ENCODE assay signal across 27 mouse cellular contexts in the genomic region with DNA sequence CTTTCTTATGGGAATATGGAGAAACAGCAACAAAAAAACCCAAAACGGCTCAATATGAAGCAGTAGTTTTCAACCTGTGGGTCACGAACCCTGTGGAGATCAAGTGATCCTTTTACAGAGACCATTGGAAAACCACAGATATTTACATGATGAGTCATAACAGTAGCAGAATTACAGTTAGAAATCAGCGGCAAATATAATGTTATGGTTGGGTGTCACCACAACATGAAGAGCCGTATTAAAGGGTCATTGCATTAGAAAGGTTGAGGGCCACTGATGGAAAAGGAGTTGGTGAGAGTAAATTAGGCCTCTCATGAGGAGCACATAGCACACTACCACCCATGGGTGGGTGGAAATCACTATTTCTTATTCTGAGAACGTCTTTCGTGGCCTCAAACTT.
DNase-seq lines count a peak whose midpoint lies in the region; ATAC-seq lines count a peak whose summit lies in the region.
"Had no signal": no experiment of that assay in that cellular context is flagged by ENCODE, and none has a peak within 500 bp of the region (broad histone marks: within the 10 kb centered on the region; RNA-seq: fewer than 3 reads in every experiment).

No protein-coding gene starts in this region.

- H3K4me1 ChIP-seq in midbrain, embryonic 11.5 days (ENCODE audit: control insufficient read depth, insufficient read depth, low read length) = peaks cover 14% of the 10 kb centered on the region
- peaks cover 20% of the 10 kb centered on the region for H3K4me1 ChIP-seq in midbrain, embryonic 10.5 days
- peaks cover 28% of the 10 kb centered on the region for H3K4me1 ChIP-seq in midbrain, embryonic 14.5 days (ENCODE audit: control insufficient read depth, insufficient read depth, low read length)
- H3K4me1 ChIP-seq: kidney, embryonic 15.5 days; stomach, embryonic 15.5 days had no signal

- H3K9ac ChIP-seq in midbrain, embryonic 11.5 days (ENCODE audit: low read length) = no peak overlapping the region
- no peak overlapping the region for H3K9ac ChIP-seq in midbrain, embryonic 14.5 days (replicated peaks; ENCODE audit: low read length)
- H3K9ac ChIP-seq: heart, embryonic 12.5 days; kidney, embryonic 15.5 days; liver, embryonic 14.5 days; stomach, embryonic 15.5 days had no signal

- 94% methylated on average over 6 of the region's 6 CpGs for WGBS in midbrain, embryonic 11.5 days
- 96% methylated on average over 6 of the region's 6 CpGs for WGBS in midbrain, embryonic 10.5 days
- WGBS in midbrain, embryonic 14.5 days = 98% methylated on average over 6 of the region's 6 CpGs

- no peaks in the 10 kb centered on the region for H3K27me3 ChIP-seq in midbrain, embryonic 11.5 days (ENCODE audit: control insufficient read depth, insufficient read depth, low read length)
- H3K27me3 ChIP-seq in midbrain, embryonic 10.5 days (ENCODE audit: low read depth, poor library complexity, severe bottlenecking) = peaks cover 16% of the 10 kb centered on the region
- H3K27me3 ChIP-seq in midbrain, embryonic 14.5 days (ENCODE audit: control insufficient read depth, insufficient read depth, low read length) = no peaks in the 10 kb centered on the region
- H3K27me3 ChIP-seq: heart, embryonic 12.5 days; kidney, embryonic 15.5 days; Patski; stomach, embryonic 15.5 days had no signal

- H3K9me3 ChIP-seq in midbrain, embryonic 11.5 days (ENCODE audit: control insufficient read depth, low read length) = no peaks in the 10 kb centered on the region
- H3K9me3 ChIP-seq in midbrain, embryonic 10.5 days (replicated peaks) = no peaks in the 10 kb centered on the region
- H3K9me3 ChIP-seq in midbrain, embryonic 14.5 days (ENCODE audit: control insufficient read depth, low read length) = no peaks in the 10 kb centered on the region
- H3K9me3 ChIP-seq: G1E; heart, embryonic 12.5 days; kidney, embryonic 15.5 days; stomach, embryonic 15.5 days had no signal

- no peak for ATAC-seq in midbrain, embryonic 11.5 days (ENCODE audit: low FRiP score)
- ATAC-seq in midbrain, embryonic 14.5 days (ENCODE audit: low FRiP score, low TSS enrichment) = no peak
- ATAC-seq: Patski had no signal

- peak; percentile 23 for DNase-seq in heart, adult 11 months
- DNase-seq in heart, adult 8-10 months (ENCODE audit: low spot score) = no peak
- peak; percentile 78 for DNase-seq in midbrain, embryonic 11.5 days (ENCODE audit: low spot score, missing footprints)
- DNase-seq in midbrain, embryonic 10.5 days (ENCODE audit: low spot score) = no peak
- DNase-seq in 416B (ENCODE audit: low read depth) = peak; percentile 30
- no peak for DNase-seq in midbrain, embryonic 14.5 days
- no peak for DNase-seq in thymus, postnatal 0 days (ENCODE audit: low spot score)
- DNase-seq: adrenal gland, postnatal 10 days; cerebellum, adult 11 months; cerebellum, adult 9-10 months; cerebellum, postnatal 36 days; gastrocnemius, postnatal 25 days; heart, adult 18-20 months; heart, postnatal 4 days; kidney, adult 18-20 months; kidney, postnatal 25 days; liver; lung, adult 2 months; lung, postnatal 10 days; thymus, postnatal 36 days had no signal

- no peaks in the 10 kb centered on the region for H3K36me3 ChIP-seq in midbrain, embryonic 11.5 days (ENCODE audit: control insufficient read depth, insufficient read depth, low read length)
- no peaks in the 10 kb centered on the region for H3K36me3 ChIP-seq in midbrain, embryonic 10.5 days
- H3K36me3 ChIP-seq in midbrain, embryonic 14.5 days (ENCODE audit: control insufficient read depth, insufficient read depth, low read length) = no peaks in the 10 kb centered on the region
- H3K36me3 ChIP-seq: G1E; heart, embryonic 12.5 days; kidney, embryonic 15.5 days; stomach, embryonic 15.5 days had no signal

- no peak overlapping the region for H3K4me2 ChIP-seq in midbrain, embryonic 11.5 days
- H3K4me2 ChIP-seq in midbrain, embryonic 14.5 days (ENCODE audit: low read length) = no peak overlapping the region
- H3K4me2 ChIP-seq: heart, embryonic 12.5 days; kidney, embryonic 15.5 days; stomach, embryonic 15.5 days had no signal

- no peak overlapping the region for H3K4me3 ChIP-seq in midbrain, embryonic 11.5 days (ENCODE audit: low read depth, low read length)
- H3K4me3 ChIP-seq in midbrain, embryonic 10.5 days = no peak overlapping the region
- H3K4me3 ChIP-seq in midbrain, embryonic 14.5 days (replicated peaks; ENCODE audit: low read depth, low read length) = no peak overlapping the region
- H3K4me3 ChIP-seq: heart, embryonic 12.5 days; kidney, embryonic 15.5 days; stomach, embryonic 15.5 days had no signal

- no peak overlapping the region for H3K27ac ChIP-seq in midbrain, embryonic 11.5 days (ENCODE audit: low read depth, low read length)
- no peak overlapping the region for H3K27ac ChIP-seq in midbrain, embryonic 10.5 days (replicated peaks)
- peak overlapping the region; percentile 87; the same call in 1 of the 2 replicates for H3K27ac ChIP-seq in midbrain, embryonic 14.5 days (replicated peaks; ENCODE audit: low read depth, low read length)
- H3K27ac ChIP-seq: kidney, embryonic 15.5 days; liver, embryonic 14.5 days; macrophage; stomach, embryonic 15.5 days had no signal

Comparison
In these comparisons a context has a peak if more than half of its experiments do, and no peak if none do; other contexts are left out.
1. DNase-seq: peak in heart, adult 11 months (single experiment), midbrain, embryonic 11.5 days (single experiment) and 416B (single experiment); none in heart, adult 8-10 months (single experiment), midbrain, embryonic 10.5 days (single experiment), midbrain, embryonic 14.5 days (single experiment) and thymus, postnatal 0 days (single experiment).